Mouse (Mus musculus) MEL-GATA-1-ER (cell line): ENCODE measurements around the gene Ints1.

Experiments used
- DNase-seq: peaks from one replicate; pipeline ENCODE4 v3.0.0-alpha.2; 2012; ENCODE audit warnings: low read depth; ENCODE audit errors: extremely low read depth

Gene Ints1

DNA sequence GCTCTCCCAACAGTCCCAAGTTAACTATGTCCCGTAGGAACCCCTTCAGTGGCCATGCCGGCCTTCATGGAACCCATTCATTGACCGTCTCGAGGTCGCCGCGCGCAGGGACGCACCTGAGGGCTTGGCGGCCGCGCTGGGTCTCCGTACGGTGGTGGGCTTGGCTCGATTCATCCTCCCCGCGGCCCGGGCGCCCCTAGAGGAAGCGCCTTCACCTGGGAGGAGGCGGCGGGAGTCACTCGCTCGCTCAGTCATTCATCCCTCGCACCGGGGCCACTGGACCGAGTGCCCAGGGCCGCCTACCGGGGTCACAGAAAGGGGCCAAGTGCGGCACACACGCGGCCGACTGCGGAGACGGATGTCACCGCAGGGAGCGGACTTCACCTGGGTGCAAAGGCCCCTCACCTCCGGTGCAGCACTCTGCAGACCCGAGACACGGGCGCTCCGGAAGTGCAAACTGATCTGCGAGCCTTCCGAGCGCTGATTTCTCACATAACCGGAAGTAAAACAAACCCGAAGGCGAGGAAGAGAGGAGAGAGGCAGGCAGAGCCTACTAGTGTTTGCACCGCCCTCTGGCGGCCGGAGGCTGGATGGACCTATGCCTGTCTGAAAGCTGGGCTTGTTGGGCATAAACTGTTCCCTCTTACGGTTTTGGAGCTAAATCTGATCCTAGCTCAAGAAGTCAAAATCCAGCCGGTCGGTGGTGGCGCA, at the start of gene Ints1:
Gene Ints1, minus strand, starts transcription at position 459 of the 711 bp plus-strand sequence.
- peak; percentile 94 for DNase-seq

DNA sequence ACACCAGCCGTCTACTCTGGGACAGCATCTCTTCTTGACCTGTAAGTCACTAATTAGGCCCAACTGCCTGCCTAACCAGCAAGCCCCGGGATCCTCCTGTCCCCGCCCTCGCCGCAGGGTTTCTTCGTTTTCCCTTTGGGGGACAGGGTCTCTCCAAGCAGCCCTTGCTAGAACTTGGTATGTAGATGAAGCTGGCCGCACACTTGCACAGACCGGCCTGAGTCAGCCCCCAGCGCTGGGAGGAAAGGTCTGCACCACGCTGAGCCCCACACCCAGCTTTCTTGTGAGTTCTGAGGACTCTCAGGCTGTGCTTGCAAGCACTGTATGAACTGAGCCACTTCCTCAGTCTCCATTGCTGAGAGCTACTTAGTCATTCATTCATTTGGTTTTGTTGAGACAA, 49.1 kb upstream of the Ints1 start:
- no peak for DNase-seq

GRCm38 (mm10) chr5:139821466-139822459, 46.3 kb upstream of the Ints1 start:
- no peak for DNase-seq

DNA sequence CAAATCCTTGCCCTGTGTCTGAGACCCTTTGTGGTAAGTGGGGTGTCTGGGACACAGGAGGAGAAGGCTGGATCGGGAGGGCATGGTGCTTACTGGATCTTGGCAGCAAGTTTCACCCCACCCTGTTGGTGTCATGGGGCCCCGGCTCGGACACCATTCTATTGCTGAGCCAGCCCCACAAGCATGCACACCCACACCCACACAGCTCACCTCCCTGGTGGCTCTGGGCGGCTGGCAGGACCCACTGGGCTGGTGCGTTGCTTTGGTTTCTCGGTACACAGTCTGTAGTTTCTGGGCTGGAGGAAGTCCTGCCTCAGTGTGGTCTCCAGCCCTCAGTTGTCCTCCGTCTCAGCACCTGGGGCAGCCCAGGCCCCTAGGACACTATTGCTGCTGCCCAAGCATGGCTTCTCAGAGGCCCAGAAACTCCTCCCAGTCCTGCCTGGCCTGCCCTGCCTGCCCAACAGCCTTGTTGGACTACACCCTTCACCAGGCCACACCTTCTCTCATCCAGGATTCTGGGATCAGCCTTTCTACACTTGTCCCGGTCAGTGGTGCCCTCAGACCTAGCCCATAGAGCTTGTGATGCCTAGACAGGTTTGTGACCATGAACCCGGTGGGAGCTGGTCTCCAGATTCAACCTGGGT, 44.2 kb upstream of the Ints1 start, which contains the start of gene Tmem184a:
Gene Tmem184a, minus strand, starts transcription at position 380 of the 644 bp plus-strand sequence.
- no peak for DNase-seq

DNA sequence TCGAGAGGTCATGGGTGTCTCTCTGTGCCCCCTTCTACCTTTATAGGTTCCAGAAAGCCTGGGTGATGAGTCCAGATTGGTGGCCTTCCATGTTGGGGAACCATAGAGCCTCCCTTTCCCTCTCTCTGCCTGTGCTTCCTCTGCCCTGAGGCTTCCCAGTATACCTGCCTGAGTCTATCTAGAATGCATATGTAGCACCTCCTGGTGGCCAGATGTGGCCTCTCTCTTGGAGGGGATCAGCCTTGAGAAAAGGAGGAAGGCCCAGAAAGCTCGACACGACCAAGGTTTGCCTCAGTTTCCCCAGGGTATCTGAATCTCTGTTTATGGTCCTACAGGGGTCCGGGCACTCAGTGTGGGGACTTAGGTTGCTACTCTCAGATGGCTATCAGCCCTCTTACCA, 43.3 kb upstream of the Ints1 start:
- no peak for DNase-seq

GRCm38 (mm10) chr5:139818056-139818455, 42.6 kb upstream of the Ints1 start:
- DNase-seq = no peak

DNA sequence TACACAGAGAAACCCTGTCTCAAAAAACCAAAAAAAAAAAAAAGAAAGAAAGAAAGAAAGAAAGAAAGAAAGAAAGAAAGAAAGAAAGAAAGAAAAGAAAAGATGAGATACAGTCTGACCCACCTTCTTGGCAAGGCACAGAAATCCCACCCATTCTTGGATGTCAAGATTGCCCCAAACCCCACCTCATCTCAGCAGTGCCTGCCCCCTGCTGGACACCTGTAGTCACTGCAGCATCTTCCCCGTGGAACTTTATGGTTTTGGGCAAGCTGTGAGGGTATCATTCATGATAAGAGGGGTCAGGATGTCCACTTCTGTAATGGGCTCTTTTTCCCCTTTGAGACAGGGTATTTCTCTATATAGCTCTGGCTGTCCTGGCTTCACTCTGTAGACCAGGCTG, 41.8 kb upstream of the Ints1 start:
- no peak for DNase-seq

DNA sequence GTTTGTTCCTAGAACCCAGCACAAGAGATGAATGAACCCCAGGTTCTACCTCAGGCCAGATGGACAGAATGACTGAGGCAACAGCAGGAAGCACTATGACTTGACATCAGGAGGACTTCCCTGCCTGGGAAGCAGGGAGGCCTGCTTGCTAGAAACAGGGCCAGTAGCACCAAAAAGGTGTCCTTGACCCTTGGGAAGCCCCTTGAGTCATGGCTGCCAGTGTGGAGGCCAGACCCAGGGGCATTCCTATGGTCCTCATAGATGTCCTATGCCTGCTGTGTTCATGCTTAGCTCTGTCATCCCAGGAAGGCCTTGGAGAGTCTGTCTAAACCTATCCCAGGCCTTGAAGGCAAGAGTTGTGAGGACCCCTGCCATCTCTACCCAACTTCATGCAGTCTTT, 41.0 kb upstream of the Ints1 start:
- no peak for DNase-seq

- no peak for DNase-seq
Measured at GRCm38 (mm10) chr5:139815964-139816363, 40.5 kb upstream of the Ints1 start.

DNA sequence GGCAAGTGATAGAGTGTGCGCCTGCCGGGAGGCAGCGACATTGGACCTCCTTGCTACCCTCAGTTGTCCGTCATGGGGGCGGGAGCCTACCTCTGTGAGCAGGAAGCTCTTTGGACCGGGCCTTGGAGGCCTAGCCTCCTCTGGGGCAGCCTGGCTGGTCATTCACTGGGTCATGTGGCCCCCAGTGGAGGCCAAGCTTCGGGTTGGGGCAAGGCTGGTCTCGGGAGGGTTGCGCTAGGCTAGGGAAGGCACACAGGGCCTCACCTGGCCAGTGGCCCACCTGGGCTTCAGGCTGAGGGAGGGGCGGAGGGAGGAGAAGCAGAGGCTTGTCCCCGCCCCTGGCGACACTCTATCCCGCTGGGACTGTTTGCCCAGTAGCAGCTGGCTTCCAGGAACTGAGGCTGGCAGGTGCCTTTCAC, 38.5 kb upstream of the Ints1 start:
- DNase-seq = no peak

DNA sequence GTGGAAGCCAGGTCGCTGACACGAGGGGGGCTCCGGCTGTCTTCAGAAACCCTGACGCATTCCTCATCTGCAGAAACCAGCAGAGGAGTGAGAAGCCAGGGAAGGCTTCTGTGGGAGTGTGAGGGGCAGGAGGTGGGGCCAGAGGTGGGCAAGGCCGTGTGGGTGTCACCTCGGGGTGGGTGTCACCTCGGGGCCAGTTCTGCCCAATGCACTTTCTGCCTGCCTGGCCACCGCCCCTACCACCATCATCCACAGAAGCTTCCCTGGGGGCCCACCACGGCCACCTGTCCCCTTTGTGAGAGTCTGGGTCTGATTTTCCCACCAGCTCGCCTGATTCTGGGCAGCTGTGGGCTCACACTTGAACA, 37.6 kb upstream of the Ints1 start:
- no peak for DNase-seq

- no peak for DNase-seq
Measured at GRCm38 (mm10) chr5:139812398-139813125, 37.1 kb upstream of the Ints1 start.

GRCm38 (mm10) chr5:139811677-139812397, 36.4 kb upstream of the Ints1 start:
- no peak for DNase-seq

GRCm38 (mm10) chr5:139809397-139809796, 33.9 kb upstream of the Ints1 start:
- DNase-seq = peak; percentile 39

- DNase-seq = no peak
Measured at GRCm38 (mm10) chr5:139805924-139806323, 30.4 kb upstream of the Ints1 start.

DNA sequence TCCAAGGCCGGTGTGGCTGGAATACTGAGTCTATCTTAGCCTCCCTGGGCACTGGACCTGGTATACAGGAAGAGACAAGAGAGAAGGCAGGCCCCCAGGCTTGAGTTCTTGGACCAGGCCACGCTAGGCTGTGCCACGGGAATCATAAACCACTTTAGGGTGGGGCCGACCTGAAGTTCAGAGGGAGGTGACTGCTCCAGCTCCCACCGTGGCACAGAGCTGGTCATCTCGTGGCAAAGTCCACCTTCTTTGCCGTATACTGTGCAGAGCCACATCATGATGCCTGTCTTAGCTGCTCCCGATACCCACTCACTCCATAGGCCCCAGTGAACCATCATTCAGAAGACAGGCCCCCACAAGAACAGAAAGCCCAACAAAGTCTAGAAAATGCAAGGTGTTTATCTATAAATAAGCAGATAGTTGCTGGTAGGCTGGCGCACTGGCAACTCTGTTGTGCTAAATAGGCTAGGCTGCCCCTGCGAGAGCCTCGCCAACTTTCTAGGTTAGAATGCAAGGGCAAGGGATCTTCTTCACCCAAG, 29.2 kb upstream of the Ints1 start:
- no peak for DNase-seq

GRCm38 (mm10) chr5:139804107-139804551, 28.7 kb upstream of the Ints1 start:
- DNase-seq = peak; percentile 97

DNA sequence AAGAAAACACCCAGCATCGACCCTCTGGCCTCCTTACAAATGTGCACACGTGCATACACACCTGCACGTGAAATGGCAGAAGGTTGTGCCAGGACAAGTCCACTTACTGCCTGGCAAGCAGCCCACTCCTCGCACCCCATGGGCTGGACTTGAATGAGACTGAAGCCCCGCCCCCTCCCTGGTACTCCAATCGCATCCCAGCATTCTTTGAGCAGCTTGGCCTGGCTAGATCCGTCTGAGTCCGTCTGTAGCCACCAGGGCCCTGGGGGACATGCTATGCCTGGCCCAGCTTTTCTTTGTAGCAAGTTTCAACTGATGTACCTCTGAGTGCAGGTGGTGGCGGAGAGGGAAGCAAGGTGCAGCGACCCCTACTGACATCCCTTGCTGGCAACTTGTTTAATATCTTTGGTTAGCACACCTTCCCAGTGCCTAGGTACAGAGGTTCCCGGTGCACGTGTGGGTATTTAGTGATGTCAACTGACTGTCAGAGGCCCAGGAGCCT, 28.2 kb upstream of the Ints1 start:
- peak; percentile 76 for DNase-seq

DNA sequence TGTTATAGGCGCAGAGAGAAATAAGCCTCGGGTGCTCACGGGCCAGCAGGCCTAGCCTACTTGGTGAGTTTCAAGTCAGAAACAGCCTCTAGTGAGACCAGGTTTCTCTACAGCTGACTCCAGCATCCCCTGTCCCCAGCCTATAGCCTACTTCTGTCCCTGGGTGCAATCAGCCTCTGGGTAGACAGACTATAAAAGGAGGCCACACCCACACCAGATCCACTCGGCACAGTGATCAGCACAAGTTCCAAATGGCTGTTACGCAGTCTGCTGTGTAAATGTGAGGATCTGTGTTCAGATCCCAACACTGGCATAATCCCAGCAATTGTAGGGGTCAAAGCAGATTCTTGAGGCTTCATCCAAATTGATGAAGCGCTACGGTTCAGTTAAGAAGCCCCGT, 27.7 kb upstream of the Ints1 start:
- no peak for DNase-seq

- DNase-seq = no peak
Measured at GRCm38 (mm10) chr5:139801880-139802279, 26.4 kb upstream of the Ints1 start.
